Mouse (Mus musculus) G1E (cell line): ENCODE results near the gene Ttc16.

Experiments
- CTCF ChIP-seq: IDR thresholded peaks from 2 replicates; pipeline ENCODE4 v1.5.1; 2012; ENCODE audit warnings: low read depth, low read length, inconsistent platforms, mixed read lengths
- GATA1 ChIP-seq: IDR thresholded peaks from 2 replicates; pipeline ENCODE4 v1.6.1; 2012; ENCODE audit warnings: borderline replicate concordance, low read length, inconsistent platforms, mixed read lengths
- GATA2 ChIP-seq: IDR thresholded peaks from 2 replicates; pipeline ENCODE4 v1.6.1; 2012; ENCODE audit warnings: low read depth, low read length, inconsistent platforms, borderline replicate concordance
- POLR2AphosphoS5 ChIP-seq: IDR thresholded peaks from 2 replicates; pipeline ENCODE4 v1.6.1; 2012; ENCODE audit warnings: low read depth, low read length, inconsistent platforms; ENCODE audit not compliant: insufficient replicate concordance
- TAL1 ChIP-seq: conservative IDR thresholded peaks from 2 replicates; pipeline ENCODE4 v1.6.1; 2012; ENCODE audit warnings: low read depth, low read length, inconsistent platforms, mixed read lengths

DNA sequence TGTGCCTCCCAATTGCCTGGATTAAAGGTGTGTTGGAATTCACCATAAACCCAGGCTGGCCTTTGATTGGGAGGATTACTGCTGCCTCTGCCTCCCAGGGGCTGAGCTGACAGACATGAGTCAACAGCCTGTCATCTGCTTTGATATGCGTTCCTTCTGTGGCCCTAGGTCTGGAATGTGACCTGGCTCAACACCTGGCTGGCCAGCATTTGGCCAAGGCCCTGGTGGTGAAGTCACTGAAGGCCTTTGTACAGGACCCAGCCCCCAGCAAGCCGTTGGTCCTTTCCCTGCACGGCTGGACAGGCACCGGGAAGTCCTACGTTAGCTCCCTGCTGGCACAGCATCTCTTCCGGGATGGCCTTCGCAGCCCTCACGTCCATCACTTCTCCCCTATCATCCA lies 16.9 kb downstream of the Ttc16 start:
- TF ChIP-seq CTCF (no peak), GATA1 (no peak), GATA2 (no peak), TAL1 (no peak), POLR2AphosphoS5 (no peak)
